Mouse (Mus musculus) hindbrain, embryonic 10.5 days (tissue): Measurements from ENCODE around the gene Pacs2. TPM values are rescaled to one million over a fixed set of nuclear protein-coding genes. Genes with fewer than 3 reads are reported as not detected.

Experiments
- DNase-seq: peaks from one replicate; pipeline ENCODE4 v3.0.0-alpha.2; 2017; ENCODE audit warnings: low spot score
- H3K27ac ChIP-seq: fragments of 300-500 bp; sonication (generic); 2 replicates; pipeline ENCODE4 v1.5.1; 2016; ENCODE audit warnings: mild to moderate bottlenecking, moderate library complexity
- H3K27me3 ChIP-seq: fragments of 300-500 bp; sonication (generic); 2 replicates; pipeline ENCODE4 v1.6.1; 2016; ENCODE audit warnings: mild to moderate bottlenecking; ENCODE audit not compliant: poor library complexity, insufficient read depth, severe bottlenecking
- H3K36me3 ChIP-seq: fragments of 300-500 bp; sonication (generic); 2 replicates; pipeline ENCODE4 v1.6.1; 2016; ENCODE audit warnings: mild to moderate bottlenecking, moderate library complexity
- H3K4me1 ChIP-seq: fragments of 300-500 bp; sonication (generic); replicated peaks from 2 replicates; pipeline ENCODE4 v1.6.1; 2016; ENCODE audit warnings: mild to moderate bottlenecking
- H3K4me3 ChIP-seq: fragments of 300-500 bp; sonication (generic); 2 replicates; pipeline ENCODE4 v1.5.1; 2016; ENCODE audit warnings: mild to moderate bottlenecking, moderate library complexity
- H3K9me3 ChIP-seq: fragments of 300-500 bp; sonication (generic); 2 replicates; pipeline ENCODE4 v1.6.1; 2016; ENCODE audit warnings: mild to moderate bottlenecking, moderate library complexity
- WGBS: fragments of 180-500 bp; shearing (Covaris S2); methylation state at CpG from one replicate; pipeline ENCODE4 v1.1.7; 2016; 5-methylcytosine and 5-hydroxymethylcytosine counted together
- polyA plus RNA-seq: library from polyadenylated mRNA; unstranded; fragments of >200 nt; fragmentation: Nextera tagmentation; extraction: Ambion mirVana; gene quantifications from 2 replicates; pipeline ENCODE4 v1.2.1, GENCODE M21; 2016

Gene Pacs2
- 19.3 and 25.6 TPM in 2 replicates for polyA plus RNA-seq

DNA sequence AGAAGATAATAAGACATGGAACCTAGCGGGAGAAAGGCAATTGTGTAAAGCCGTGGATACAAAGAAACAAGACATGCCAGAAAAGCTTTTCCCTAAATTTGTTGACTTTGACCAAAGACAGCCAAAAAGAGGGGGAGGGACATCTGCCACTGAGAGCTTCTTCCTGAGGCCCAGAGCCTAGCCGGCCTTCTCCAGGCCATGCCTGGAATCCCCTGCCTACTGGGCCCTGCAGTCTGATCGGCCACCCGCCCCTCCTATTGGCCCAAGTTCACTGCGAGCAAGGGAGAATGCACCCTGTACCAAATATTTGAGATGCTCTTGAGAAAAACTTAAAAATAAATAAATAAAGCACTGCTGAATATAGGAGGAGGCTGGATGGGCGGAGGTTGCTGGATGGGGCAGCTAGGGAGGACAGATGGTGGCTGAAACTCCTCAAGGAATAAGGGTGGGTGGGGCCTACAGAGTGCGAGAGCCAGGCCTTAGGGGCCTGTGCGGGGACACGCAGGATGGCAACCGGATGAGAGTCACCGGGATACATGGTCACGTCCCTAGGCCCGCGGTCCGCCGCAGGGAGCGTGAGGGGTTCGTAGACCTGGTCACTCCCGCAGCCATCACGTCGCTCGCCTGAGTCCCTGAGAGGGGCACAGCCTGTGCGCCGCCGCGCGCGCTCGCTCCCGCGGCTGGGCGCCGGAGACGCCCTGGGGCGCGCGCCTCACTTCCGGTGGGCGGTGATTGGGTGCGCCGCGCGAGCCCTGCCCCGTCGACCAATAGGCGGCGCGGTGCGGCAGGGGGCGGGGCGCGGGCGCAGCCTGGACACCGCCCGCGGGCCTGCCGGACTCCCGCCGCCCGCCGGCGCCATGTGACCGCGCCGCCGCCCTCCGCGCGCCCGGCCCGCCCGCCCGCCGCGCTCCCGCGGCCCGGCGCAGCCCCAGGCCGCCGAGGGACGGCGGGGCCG is at the start of gene Pacs2:
Gene Pacs2, plus strand, starts transcription at position 905 of the 955 bp plus-strand sequence.
- WGBS = 6% methylated on average over 74 of the region's 85 CpGs
- peak; percentile 90 for DNase-seq
- peak within 1 kb of the TSS; percentile 97 for H3K4me3 ChIP-seq
- peaks cover 6% of the 10 kb centered on the region; the same call in 1 of the 2 replicates for H3K36me3 ChIP-seq
- H3K4me1 ChIP-seq = peaks cover 48% of the 10 kb centered on the region
- no peaks in the 10 kb centered on the region for H3K9me3 ChIP-seq
- peak within 1 kb of the TSS; percentile 97 for H3K27ac ChIP-seq
- no peaks in the 10 kb centered on the region for H3K27me3 ChIP-seq

DNA sequence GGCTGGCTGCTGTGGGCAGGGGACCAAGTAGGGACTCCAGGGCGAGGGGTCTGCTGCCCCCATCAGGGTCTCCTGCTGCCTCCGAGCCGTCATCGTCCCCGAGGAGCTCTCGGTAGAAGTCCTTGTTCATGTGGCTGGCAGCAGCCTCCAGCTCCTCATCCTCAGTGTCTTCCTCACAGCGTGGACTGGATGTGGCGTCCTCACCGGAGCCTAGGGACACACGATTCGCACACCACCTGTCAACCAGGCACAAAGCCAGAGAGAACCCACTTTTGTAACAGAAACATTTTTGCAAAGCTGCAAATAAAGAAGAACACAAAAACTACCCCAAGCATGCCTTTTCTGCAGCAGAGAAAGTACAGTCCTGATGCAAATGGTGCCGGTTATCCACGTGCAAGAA is 48.5 kb upstream of the Pacs2 start:
- H3K36me3 ChIP-seq = peaks cover 100% of the 10 kb centered on the region
- 91% methylated on average over 13 of the region's 13 CpGs for WGBS
- DNase-seq = no peak
- H3K4me3 ChIP-seq = no peak overlapping the region
- H3K9me3 ChIP-seq = no peaks in the 10 kb centered on the region
- H3K4me1 ChIP-seq = 0 out of 2 replicates have a peak, but pooled peaks cover 4% of the 10 kb centered on the region
- H3K27me3 ChIP-seq = no peaks in the 10 kb centered on the region
- no peak overlapping the region for H3K27ac ChIP-seq

DNA sequence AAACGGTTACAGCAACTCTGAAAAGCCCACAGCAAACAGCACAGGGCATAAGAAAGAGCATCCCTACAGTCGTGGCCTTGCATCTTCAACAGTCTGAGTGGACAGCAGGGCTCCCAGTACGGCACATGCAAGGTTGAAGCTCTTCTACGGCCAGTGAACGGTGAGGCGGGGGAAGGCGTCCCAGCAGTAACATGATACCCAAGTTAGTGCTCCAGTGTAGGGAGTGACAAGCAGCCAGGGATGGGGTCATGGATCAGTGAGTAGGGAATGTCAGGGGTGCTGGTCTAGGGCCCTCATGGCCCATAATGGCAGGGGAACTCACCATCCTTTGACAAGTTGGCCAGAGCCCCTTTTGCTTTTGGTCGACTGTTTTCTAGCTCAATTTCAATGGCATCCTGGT is 45.4 kb upstream of the Pacs2 start:
- no peak for DNase-seq
- 63% methylated on average over 8 of the region's 8 CpGs for WGBS
- no peaks in the 10 kb centered on the region for H3K4me1 ChIP-seq
- no peak overlapping the region for H3K27ac ChIP-seq
- H3K4me3 ChIP-seq = no peak overlapping the region
- peaks cover 100% of the 10 kb centered on the region for H3K36me3 ChIP-seq
- no peaks in the 10 kb centered on the region for H3K27me3 ChIP-seq
- no peaks in the 10 kb centered on the region for H3K9me3 ChIP-seq

DNA sequence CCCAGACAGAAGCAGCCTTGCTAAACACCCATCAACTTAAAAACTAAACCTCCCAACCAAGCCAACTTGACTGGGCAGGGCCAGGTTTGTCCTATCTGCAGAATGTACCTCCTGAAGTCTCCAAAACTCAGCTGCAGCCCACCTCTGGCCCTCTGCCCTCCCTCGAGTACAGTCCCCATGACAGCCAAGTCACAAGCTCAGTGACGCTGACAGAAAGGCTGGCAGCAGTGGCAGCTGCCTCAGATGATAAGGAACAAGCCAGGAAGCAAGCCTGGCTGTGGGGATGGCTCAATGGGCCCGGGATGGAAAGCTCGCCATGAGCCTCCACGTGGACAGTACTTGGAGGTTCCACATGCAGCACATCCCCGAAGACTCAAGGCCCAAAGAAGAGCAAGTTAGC is 44.7 kb upstream of the Pacs2 start:
- WGBS = 87% methylated on average over 6 of the region's 6 CpGs
- Histone ChIP-seq H3K4me1 (no peaks in the 10 kb centered on the region), H3K27me3 (no peaks in the 10 kb centered on the region), H3K9me3 (no peaks in the 10 kb centered on the region), H3K36me3 (peaks cover 100% of the 10 kb centered on the region), H3K4me3 (no peak overlapping the region), H3K27ac (no peak overlapping the region)
- no peak for DNase-seq

DNA sequence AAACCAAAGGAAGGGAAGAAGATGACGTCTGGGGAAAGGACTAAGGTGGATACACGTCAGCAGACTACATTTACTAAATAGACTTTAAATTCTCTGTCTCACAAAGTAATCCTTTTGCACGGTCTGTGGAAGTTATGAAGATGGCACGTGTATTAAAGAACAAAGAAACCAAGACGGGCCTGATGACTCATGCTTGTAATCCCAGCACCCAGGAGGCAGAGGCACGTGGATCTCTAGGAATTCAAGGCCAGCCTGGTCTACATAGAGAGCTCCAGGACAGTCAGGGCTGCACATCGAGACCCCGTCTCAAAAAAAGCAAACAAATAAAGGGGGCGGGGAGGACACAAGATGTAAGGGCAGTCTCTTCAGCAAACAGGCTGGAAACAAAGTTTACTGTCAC is 39.6 kb upstream of the Pacs2 start:
- 92% methylated on average over 9 of the region's 9 CpGs for WGBS
- no peak for DNase-seq
- H3K27me3 ChIP-seq = no peaks in the 10 kb centered on the region
- H3K27ac ChIP-seq = no peak overlapping the region
- no peaks in the 10 kb centered on the region for H3K9me3 ChIP-seq
- peaks cover 80% of the 10 kb centered on the region for H3K36me3 ChIP-seq
- no peak overlapping the region for H3K4me3 ChIP-seq
- H3K4me1 ChIP-seq = peaks cover 28% of the 10 kb centered on the region

DNA sequence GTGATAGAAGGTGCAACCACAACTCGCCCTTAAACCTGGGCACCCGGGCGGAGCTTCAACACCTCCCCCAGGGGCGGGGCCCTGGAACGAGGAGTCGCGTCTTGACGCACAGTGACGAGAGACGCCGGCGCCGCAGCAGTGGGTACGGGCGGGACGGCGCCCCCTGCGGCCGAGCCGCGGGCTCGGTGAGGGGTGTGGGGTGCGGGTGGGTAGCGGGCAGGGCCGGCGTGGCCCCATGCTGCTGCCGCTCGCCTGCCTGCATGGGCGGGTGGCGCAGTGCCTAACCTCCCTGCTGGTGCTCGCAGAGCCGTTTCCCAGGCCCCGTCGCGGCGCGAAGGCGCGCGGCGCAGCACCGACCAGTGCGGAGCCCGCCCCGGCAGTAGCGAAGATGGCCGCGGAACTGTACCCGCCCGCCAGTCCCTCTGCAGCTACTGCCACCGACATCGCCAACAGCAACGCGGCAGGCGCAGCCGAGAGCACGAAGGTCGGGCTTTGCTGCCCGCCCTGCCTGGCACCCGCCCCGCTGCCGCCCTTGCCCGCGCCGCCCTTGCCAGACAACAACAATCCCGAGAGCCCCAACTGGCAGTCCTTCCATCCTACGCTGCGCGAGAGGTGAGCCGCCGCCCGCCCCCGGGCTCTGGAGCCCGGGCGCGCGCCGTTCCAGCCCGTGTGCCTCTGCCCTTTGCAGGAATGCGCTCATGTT is 37.8 kb upstream of the Pacs2 start, which contains the start of gene Btbd6:
Gene Btbd6, plus strand, starts transcription at position 112 of the 703 bp plus-strand sequence.
- peak within 1 kb of the TSS; percentile 78 for H3K4me3 ChIP-seq
- H3K27me3 ChIP-seq = no peaks in the 10 kb centered on the region
- H3K4me1 ChIP-seq = peaks cover 28% of the 10 kb centered on the region
- DNase-seq = peak; percentile 82
- H3K36me3 ChIP-seq = peaks cover 80% of the 10 kb centered on the region
- H3K27ac ChIP-seq = peak within 1 kb of the TSS; percentile 93
- no peaks in the 10 kb centered on the region for H3K9me3 ChIP-seq
- under 1% methylated on average over 80 of the region's 80 CpGs for WGBS

DNA sequence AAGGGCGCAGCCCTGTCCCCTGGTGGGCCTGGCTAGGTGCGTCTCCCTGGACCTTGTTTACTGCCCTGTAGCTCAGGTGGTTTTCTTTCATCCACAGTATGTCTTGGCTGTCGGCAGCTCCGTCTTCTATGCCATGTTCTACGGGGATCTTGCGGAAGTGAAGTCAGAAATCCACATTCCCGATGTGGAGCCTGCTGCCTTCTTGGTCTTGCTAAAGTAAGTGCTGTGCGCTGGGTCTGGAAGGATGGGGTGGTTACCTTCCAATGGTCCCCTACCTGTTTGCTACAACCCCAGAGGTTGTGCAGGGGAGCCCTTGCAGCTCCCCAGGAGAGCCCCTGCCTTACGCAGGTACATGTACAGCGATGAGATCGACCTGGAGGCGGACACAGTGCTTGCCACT is 37.2 kb upstream of the Pacs2 start:
- no peak for DNase-seq
- H3K27me3 ChIP-seq = no peaks in the 10 kb centered on the region
- H3K9me3 ChIP-seq = no peaks in the 10 kb centered on the region
- 47% methylated on average over 12 of the region's 12 CpGs for WGBS
- H3K4me3 ChIP-seq = peak overlapping the region; percentile 78
- peaks cover 80% of the 10 kb centered on the region for H3K36me3 ChIP-seq
- peaks cover 28% of the 10 kb centered on the region for H3K4me1 ChIP-seq
- peak overlapping the region; percentile 93 for H3K27ac ChIP-seq

DNA sequence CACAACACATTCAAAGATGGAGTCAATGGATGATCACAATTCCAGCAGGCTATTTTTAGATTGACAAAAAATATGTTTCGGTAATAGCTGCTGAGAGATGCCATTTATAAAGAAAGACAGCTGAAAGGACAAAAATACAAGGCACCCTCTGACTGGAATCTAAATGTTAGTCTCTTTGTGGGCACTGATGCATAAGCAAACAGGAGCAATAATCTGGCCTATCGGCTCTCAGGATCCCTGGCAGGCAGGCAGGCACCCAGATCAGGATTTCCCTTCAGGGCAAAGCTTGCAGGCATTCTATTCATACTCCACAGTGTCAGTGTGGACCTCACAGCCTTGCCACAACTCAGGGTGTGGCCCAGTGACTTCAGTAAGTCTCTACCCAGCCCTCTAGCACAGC is 32.3 kb upstream of the Pacs2 start:
- no peaks in the 10 kb centered on the region for H3K9me3 ChIP-seq
- DNase-seq = no peak
- H3K4me1 ChIP-seq = peaks cover 13% of the 10 kb centered on the region
- peaks cover 95% of the 10 kb centered on the region for H3K36me3 ChIP-seq
- H3K4me3 ChIP-seq = no peak overlapping the region
- 92% methylated on average over 2 of the region's 2 CpGs for WGBS
- no peaks in the 10 kb centered on the region for H3K27me3 ChIP-seq
- no peak overlapping the region for H3K27ac ChIP-seq

DNA sequence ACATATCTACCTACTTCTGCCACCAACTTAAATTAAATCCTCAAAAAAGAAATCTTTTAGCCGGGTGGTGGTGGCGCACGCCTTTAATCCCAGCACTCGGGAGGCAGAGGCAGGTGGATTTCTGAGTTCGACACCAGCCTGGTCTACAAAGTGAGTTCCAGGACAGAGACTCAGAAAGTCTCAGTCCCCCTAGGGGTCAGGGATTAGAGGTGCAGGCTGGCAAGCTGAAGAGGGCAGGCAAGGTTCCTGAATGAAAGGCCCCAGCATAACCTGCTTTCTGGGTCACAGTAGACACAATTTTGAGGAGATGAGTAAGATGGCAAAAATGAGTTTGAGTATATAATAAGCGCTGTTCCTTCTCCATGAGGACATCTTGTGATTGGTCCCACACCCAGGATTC is 29.0 kb upstream of the Pacs2 start:
- no peaks in the 10 kb centered on the region for H3K9me3 ChIP-seq
- DNase-seq = no peak
- no peak overlapping the region for H3K4me3 ChIP-seq
- WGBS = 93% methylated on average over 6 of the region's 6 CpGs
- no peaks in the 10 kb centered on the region for H3K4me1 ChIP-seq
- peaks cover 88% of the 10 kb centered on the region for H3K36me3 ChIP-seq
- no peaks in the 10 kb centered on the region for H3K27me3 ChIP-seq
- H3K27ac ChIP-seq = no peak overlapping the region

DNA sequence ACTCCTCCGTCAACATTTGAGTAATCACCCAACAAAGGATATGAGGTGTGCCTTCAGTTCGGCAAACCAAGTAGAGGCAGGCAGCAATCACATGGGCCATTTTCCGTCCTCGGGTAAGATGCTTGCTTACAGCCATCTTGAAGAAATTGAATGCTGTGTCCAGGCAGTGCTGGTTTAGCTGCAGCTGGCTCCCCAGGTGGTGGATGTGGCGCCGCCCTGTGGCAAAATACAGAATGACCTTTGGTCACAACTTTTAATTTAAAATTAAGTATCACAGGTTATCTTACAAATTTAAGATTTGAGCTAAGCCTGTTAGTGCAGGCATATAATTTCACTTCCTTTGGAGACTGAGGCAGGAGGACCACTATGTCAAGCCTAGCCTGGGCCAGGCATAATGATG is 26.4 kb upstream of the Pacs2 start:
- 75% methylated on average over 6 of the region's 6 CpGs for WGBS
- H3K4me1 ChIP-seq = no peaks in the 10 kb centered on the region
- H3K9me3 ChIP-seq = no peaks in the 10 kb centered on the region
- H3K4me3 ChIP-seq = no peak overlapping the region
- no peak overlapping the region for H3K27ac ChIP-seq
- peaks cover 87% of the 10 kb centered on the region for H3K36me3 ChIP-seq
- no peaks in the 10 kb centered on the region for H3K27me3 ChIP-seq
- peak; percentile 14 for DNase-seq

DNA sequence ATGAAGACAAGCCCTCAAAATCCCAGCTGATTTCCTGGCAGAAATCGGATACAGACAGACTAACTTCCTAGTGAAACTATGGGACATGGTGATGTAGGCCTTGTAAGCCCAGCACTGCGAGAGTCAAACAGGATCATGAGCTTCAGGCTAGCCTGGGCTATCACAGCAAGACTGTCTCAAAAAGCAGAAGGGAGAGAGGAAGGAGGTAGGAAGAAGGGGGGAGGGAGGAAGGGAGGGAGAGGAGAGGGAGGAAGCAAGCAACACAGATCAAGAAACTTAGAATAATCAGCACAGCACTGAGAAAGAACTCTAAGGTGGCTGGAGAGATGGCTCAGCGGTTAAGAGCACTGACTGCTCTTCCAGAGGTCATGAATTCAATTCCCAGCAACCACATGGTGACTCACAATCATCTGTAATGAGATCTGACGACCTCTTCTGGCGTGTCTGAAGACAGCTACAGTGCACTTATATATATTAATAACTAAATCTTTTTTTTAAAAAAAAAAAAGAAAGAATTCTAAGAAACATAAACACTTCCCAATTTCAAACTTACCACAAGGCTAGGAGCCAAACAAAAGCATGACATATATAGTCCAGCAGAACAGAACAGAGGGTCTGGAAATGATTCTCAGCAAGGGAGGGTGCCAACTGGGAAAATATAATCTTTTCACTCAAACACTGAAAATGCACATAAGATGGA is 23.5 kb upstream of the Pacs2 start:
- no peak overlapping the region for H3K4me3 ChIP-seq
- no peak for DNase-seq
- H3K9me3 ChIP-seq = no peaks in the 10 kb centered on the region
- no peak overlapping the region for H3K27ac ChIP-seq
- H3K27me3 ChIP-seq = no peaks in the 10 kb centered on the region
- 89% methylated on average over 5 of the region's 5 CpGs for WGBS
- peaks cover 74% of the 10 kb centered on the region for H3K36me3 ChIP-seq
- no peaks in the 10 kb centered on the region for H3K4me1 ChIP-seq

DNA sequence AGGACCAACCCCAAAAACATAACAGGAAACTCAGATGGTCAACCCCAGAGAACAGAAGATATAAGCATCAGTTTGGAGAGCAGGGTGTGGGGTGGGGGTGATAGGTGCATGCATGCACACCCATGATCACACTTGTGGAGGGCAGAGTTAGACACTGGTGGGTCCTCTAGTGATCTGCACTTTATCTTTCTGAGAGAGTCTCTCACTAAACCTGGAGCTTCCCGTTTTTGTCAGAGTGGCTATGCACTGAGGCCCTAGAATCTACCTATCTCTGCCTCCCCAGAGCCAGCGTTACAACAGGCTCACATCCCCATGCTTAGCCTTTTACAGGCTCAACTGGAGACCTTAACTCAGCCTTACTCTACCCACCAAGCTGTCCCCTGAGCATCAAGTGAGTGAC is 22.9 kb upstream of the Pacs2 start:
- 88% methylated on average over 2 of the region's 2 CpGs for WGBS

More for the DNA sequence above, 22.9 kb upstream of the Pacs2 start:
- no peak for DNase-seq
- H3K9me3 ChIP-seq = no peaks in the 10 kb centered on the region
- H3K27ac ChIP-seq = no peak overlapping the region
- H3K27me3 ChIP-seq = no peaks in the 10 kb centered on the region
- no peak overlapping the region for H3K4me3 ChIP-seq
- peaks cover 74% of the 10 kb centered on the region for H3K36me3 ChIP-seq
- H3K4me1 ChIP-seq = peaks cover 1% of the 10 kb centered on the region
